Mouse (Mus musculus) T-helper 1 cell (primary cell): ENCODE results near the gene Map7.

ENCODE experiments used
- in situ Hi-C: fragments of 300-600 bp; cut with MboI, MseI; formaldehyde crosslinking; loops from one replicate; pipeline ENCODE4 v1.15.1; 2025; ENCODE audit warnings: high pct_unique_total_duplicates

Map7 gene

DNA sequence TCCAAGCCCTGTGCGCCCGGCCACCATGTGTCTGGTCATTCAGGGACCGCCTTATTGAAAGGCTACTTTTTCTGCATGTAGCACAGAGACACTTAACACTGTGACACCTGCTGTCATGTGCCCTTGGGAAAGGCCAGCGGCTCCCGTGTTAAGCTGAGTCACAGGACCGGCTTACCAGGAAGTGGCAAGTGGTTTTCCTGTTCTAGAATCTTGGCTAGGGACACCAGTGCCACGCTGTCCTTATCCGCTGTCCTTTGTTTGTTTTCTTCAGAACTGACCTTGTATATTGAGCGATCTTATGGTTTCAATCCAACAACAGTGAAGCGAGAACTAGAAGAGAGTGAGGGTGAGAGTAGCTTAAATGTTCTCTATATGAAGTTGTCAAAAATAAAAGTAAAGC lies 85.2 kb downstream of the Map7 start:
- in situ Hi-C loops, result no loop called here

DNA sequence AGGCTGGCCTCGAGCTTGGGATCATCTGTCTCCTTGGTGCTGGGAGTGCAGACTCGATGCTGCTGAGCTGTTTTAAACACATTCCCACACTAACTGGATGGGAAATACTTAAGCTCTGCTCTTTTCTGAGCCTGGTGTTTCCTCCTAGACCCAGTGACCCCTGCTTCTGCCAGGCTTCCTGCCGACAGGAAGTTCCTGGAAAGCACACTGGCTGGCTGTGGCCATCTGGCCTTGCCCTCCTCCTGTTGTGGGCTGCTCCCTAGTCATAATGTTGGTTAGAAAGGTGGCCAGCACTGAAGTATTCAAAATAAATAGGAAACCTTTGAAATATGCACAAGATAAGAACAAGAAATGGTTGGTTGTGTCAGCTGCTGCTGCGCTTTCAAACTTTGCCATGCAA lies 86.2 kb downstream of the Map7 start:
- in situ Hi-C loops, result no loop called here

DNA sequence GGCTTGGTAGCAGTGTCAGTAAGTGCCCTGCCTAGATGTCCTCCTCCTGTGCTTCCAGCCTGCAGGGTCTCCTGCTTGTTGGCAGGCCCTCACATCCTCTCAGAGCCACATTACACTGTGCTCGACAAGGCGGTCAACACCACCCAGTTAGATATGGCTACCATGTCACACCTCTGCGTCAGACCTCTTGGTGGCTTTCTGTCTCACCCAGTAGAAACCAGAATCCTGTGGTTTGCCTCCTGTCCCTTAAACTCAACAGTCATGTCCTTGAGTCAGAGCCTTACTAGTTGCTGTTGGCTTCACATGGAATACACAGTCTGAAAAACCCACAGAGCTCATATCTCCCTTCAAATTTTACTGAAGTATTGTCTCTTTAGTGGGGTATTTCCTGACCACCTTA lies 87.4 kb downstream of the Map7 start:
- in situ Hi-C loops, result no loop called here

DNA sequence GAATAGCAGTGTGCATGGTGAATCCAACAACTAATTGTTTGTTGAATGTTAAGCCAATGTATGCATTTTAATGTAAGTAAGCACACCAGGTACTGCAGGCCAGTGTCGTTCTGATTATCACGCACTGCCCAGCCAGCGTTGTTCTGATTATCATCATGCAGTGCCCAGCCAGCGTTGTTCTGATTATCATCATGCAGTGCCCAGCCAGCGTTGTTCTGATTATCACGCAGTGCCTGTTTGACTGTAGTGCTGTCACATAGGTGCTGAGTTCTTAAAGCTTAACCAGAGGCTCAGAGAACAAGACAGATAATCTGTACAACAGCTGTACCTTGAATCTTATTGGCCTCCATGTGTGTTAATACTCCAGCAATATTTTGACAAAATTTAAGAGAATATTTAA lies 88.0 kb downstream of the Map7 start:
- in situ Hi-C loops, result no loop called here

DNA sequence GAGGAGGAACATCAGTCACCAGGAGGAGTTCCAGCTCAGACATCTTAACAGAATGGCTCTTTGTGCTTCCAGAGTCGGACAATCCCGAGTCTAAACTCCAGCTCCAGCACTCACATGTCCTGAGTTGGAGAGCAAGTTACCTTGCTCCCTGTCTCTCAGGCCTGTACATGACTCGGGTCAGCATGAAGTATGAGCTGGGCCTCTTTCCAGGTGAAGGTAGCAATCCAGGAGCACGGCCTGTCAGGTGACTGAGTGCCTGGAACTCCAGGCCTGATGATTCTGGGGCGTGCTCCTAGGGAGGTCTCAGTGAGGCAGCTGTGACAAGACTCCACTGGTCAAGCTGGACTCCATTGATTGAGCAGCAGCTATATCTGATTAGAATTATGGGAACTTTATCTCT lies 90.0 kb downstream of the Map7 start:
- in situ Hi-C loops, result no loop called here

DNA sequence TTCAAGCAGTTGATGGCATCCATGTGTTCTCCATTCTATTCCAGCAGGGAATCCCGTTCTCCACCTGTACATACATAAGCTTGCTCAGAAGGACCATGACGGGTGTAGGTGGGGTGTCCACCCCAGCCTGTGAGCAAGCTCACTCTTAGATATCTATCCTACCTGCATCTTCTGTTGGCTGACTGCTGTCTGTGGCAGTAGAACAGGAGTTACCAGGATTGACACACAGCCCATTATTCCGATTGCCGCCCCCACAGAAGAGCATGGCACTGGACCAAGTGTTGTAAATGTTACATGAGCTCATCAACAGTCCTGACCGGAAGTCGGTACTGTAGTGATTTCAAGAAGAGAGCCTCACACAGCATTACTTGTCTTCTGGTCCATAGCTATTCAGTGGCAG lies 92.6 kb downstream of the Map7 start:
- in situ Hi-C loops, result no loop called here

DNA sequence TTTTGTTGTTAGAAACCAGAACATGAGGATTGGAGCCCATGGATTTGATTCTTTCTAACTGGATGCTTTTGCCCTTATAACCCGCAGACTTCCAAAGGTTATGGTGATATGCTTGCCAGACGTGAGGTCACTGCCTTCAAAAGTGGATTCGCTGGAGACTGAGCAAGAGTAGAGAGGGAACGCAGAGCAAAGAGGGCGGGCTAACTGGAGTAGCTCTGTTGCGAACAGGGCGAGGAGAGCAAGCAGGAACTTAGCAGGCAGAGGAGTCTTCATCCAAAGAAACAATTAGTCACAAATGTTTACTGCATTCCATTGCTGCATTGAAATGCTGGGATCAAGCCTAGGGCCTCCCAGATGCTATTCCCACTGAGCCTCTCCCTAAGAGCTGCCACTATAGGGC lies 95.0 kb downstream of the Map7 start:
- in situ Hi-C loops, result no loop called here

DNA sequence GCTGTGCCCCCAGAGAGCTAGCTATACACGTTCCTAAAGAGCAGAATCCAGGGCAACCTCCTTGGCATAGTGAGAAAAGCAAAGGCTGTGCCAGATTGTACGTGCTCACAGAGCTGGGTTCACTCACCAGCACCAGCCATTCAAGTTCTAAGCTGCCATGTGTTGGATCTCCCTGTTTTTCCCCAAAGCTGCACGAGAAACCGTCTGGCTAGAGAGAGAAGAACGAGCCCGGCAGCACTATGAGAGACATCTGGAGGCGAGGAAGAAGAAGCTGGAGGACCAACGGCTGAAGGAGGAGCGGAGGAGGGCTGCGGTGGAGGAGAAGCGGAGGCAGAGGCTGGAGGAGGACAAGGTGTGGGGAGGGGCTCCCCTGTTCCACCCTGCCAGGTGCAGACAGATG lies 96.8 kb downstream of the Map7 start:
- in situ Hi-C loops, result no loop called here

DNA sequence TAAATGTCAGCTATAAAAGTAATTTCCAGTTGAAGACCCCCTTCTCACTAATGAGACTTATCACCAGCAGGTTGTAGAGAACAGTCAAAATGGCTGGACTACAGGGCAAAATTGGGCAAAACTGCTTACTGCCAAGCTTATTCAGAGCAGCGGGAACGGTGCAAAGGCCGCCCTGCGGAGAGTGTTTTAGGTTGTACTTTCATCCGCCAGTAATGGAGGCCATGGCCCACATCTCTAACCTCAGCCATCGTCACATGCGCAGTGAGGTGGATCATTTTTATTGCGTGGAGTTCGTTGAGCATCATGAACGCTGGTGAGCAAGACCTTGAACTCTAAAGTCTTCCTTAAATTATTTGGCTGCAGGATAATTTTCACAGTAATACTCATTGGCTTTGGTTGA lies 100.8 kb downstream of the Map7 start:
- in situ Hi-C loops, result no loop called here

DNA sequence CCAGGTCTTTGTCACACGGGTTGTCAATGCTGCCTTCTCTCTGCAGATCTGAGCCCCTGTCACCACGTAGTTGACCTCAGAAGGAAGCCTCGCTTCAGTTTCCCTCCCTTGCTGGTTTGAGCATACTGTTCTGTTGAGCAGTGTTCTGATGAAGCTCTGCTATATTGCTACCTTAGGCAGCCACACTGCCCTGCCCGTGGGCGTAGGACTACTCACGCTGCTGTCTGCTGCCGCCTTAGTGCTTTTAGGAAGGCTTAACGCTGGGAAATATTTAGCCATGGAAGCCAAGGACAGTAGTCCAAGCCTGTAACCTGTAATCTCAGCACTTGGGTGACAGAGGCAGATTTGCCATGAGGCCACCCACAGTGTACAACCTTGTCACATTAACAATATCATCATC lies 107.3 kb downstream of the Map7 start:
- in situ Hi-C loops, result no loop called here

DNA sequence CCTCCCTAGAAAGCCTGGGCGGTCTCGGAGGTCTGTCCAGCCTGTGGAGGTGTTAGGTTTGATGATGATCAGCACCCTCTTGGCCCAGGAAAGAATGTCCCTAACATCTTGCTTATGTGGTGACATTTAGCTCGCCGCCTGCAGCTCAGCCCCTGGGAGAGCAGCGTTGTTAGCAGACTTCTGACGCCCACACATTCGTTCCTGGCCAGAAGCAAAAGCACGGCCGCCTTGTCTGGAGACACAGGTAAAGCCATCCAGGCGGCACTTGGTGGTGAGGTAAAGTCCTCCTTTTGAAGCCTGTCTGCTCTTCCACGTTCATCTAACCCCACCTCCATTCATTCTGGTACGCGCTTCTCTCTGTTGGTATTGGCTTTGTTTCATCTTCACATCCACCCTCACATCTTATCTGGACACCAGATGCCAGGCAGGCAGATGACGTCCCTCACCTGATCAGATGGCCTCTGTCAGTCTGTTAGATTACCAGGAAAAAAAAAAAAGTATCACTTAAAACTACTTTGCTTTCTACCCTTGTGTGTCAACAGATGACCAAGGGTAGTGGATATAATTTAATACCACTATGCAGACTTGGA lies 108.9 kb downstream of the Map7 start:
- in situ Hi-C loops, result no loop called here

DNA sequence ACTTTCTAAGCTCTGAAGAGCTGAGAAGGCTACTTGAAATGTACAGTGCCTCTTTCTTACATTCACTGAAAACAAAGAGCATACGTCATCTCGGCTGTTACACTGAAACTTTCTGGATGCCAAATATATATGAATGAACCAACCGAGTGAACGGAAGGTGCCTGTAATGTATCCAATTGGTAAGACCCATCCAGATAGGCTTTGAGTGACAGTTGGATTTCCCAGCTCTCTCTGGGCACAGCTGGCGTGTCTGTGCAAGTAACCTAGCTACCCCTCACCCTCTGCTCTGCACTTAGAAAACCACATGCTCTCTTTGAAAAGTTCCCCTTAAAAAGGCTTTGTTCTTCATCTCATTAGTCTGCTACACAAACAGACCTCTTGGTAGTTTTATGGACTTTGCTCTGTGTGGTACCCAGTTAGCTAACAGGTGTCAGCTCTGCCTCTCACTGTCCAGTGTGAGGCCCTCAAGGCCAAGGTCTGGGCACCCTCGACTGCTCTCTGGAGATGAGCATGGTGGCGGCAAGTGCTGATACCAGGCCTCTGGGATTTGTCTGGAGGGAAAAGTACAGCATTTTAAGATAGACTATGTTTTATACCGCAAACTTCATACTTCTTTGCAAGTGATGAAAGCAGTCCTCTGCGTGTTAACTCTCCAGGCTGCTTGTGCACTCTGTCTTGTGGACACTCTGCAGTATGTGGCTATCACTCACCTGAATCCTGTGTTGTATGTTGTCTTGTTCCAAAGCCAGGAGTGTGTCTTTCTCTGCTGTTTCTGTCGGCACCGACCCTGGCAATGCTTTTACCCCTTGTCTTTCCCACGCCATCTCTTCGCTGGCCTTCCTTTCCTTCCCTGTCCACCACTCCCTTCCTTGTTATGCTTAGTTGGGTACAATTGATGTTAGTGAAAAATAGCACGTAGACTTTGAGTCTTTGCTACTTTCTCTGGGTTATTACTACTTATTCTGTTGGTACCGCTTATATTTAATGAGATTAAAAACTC lies 109.8 kb downstream of the Map7 start:
- in situ Hi-C loops, result no loop called here

DNA sequence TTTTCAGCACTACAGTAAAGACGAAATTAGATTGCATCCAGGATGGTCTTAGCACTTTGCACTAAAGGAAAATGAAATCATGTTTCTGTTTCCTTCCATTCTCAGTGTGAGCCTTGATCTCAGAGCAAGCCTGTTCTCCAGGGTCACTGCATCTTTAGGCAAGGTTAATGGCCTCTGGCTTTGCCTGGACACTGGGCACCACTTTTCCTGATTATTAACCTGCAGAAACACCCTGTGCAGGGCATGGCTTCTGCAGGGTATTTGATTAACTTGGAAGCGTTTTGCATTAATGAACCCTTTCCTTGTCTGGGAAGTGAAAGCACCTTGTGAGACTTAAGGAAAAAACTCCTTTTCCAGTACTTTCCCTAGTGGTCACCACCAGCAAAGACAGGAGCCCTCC lies 111.2 kb downstream of the Map7 start:
- in situ Hi-C loops, result no loop called here

DNA sequence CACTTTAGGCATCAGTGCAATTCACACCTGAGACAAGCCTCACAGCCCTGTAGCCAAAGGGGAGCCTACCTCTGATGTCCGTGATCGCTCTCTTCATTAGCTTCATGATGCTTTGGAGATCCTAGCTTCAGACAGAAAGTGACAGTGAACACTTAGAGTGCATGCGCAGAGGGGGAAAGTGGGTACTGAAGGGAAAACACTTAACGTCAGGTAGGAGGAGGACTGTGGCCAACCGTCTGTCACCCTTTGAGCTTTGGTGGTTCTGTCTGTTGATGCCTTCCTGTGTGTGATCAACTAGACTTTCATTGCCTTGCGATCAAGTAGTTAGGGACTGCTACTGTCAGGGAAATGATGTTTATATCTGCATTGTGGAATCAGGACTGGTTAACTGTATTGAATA lies 114.6 kb downstream of the Map7 start:
- in situ Hi-C loops, result no loop called here

DNA sequence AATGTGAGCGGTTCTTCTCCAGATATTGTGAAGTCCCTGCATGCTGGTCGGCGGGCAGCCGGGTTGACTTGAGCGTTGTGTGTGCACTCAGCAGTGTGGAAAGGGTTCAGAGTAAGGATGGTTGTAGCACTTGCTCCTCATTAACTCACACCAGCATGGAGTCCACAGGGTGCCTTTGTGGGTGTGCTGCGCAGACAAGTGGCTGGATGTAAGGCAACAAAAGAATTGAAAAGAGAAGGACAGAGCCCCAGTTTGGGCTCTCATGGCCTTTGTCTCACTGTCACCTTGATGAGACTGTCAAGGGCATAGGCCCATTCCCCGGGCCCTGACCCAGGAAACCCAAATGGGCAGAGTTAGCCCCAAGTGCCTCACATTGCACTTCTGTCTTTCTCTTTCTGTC lies 116.2 kb downstream of the Map7 start:
- in situ Hi-C loops, result no loop called here

DNA sequence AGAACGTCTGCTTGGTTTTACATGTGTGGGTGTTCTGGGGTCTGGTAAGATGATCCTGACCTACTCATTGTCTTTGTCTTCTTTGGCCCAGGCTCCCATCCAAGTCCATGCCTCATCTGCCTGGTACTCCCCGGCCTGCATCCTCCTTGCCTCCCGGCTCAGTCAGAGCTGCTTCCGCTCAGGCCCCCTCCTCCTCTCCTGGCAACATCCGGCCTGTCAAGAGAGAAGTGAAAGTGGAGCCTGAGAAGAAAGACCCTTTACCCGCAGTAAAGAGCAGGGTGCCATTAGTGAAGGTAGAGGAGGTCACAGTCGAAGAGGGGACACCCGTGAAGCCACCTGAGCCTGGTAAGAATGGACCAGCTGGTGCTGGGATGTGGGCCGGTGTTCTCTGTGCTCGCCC lies 118.8 kb downstream of the Map7 start:
- in situ Hi-C loops, result no loop called here

DNA sequence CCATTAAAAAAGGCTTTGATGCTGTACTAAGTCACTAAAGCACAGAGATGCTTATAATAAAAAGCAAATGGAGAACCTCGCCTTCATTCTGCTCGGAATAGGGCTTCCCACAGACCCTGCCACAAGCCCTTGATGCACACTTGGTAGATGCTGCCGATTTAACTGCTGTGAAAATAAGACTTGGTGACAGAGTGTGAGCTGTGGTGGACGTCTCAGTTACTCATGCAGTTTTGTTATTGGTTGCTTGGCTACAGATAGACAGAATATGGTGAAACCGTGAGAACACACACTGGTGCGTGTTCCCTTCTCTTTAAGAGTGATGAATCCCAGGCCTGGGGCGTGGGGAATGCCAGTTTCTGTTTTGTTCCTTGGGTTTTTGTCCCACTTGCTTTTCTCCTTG lies 120.7 kb downstream of the Map7 start:
- in situ Hi-C loops, result no loop called here

DNA sequence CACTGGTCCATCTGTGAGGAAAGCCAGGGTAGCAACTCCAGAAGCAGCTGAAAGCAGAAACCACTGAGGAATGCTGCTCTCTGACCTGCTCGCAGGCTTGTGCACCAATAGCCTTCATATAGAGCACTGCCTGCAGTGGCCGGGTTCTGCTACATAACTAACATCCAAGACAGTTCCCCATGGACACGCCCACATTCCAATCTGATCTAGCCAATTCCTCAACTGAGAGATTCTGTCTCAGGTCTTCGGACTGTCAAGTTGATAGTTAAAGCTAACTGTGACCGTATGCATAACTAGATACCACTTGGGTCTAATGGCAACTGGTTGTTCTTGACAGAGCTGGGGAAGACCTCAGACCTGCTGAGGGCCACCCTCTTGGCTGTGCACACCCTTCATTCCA lies 124.1 kb downstream of the Map7 start:
- in situ Hi-C loops, result no loop called here

DNA sequence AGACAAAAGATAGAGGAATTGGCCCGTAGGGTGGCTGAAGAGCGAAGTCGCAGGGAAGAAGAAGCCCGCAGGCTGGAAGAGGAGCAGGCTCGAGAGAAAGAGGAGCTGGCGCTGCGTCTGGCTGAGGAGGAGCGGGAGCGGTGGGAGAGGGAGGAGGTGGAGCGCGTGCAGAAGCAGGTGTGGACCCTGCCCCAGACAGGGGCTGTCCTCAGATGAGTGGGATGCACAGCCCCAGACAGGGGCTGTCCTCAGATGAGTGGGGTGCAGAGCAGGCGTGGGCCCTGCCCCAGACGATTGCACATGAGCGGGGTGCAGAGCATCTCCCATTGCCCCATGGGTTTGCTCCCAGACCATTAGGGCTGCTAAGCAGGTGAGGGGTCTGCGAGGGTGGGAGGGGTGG lies 125.0 kb downstream of the Map7 start:
- in situ Hi-C loops, result no loop called here

DNA sequence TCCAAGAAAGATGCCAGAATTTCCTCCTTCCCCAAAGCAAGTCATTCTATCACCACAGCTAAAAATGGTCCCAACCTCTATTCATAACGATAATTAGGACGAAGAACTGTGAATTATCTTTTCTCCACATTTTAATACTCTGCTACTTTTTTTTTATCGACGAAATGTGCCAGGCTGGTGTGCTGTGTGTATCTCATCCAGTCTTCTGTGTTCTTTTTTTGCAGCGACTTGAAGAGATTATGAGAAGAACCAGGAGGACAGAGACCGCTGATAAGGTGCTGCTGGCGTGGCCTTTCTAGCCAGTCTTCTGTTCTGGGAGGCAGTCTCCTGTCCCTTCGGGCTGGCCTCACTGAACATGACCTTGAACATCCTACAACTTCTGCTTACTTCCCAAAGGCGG lies 125.8 kb downstream of the Map7 start:
- in situ Hi-C loops, result no loop called here

DNA sequence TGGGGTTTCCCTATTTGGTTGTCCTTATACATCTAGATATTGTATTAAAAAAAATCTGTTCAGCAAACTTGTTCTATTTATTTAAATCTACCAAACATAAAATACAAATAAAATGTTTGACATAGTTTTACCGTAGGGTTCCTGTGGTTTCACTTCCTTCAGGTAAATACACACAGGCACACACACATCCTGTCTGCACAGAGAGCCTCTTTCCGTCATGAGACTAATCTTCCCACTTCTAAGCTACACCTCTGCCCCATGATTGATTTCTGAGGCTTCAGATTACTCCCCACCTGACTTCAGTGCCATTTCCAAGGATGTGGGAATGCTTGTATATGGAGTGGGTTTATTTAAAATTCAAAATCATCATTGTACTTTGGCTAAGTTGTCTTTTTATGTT lies 133.2 kb downstream of the Map7 start:
- in situ Hi-C loops, result no loop called here

DNA sequence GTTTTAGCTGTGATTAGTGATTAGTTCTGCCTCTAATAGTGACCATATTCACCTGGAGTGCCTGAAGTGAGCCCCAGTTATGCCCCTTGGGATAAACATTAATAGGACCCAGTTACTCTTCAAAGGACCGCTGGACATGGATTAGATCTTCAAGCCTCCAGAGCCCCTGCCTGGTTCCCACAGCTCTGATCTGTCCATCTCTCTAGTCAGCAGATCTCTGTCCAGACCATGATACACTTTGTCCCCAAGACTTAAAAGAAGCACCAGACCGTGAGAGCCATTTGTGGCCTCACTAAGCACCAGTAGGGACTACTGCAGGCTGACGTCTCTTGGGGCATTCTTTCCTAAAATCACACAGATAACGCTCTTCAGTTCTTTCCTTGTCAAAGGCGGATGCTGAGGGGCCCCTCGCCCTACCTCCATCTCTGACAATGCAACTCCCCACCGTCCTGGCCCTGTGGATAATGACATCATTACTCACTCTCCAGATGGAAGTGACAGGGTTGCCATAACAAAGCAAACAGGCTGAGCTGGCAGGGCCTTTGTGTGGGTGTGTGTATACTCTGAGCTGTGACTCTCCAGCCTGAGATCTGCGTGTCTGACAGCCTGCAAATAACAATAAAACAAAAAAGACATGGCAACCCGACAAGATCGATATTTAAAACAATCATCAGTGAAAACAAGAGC lies 137.2 kb downstream of the Map7 start:
- in situ Hi-C loops, result no loop called here
